Mouse (Mus musculus): Measurements from ENCODE around the gene Sccpdh. TPM values are rescaled to one million over a fixed set of nuclear protein-coding genes. Genes with fewer than 3 reads are reported as not detected.
A peak's percentile ranks its signal among the peaks of the same experiment; 100 is the strongest.

The Sccpdh gene
- polyA plus RNA-seq, 1 experiment, result 43.0 TPM

DNA sequence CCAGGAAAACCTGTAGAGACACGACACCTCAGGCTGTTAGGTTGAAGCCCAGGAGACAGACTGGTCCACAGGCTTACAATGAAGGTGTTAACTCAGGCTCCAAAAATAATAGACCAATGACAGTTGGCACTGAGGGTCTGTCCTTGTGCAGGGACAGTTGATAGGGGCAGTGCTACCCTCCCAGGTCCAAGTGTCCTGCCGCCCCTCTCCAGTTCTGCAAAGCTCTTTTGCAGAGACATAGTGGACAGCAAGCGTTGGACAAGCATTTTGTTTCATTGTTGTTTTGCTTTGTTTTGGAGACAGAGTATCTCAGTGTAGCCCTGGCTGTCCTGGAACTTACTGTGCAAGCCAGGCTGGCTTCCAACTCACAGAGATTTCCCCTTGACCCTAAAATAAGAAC, 63.4 kb downstream of the Sccpdh start:
- Histone ChIP-seq H3K27me3 (ENCODE audit: control insufficient read depth, insufficient read depth, insufficient read length) (peaks cover 20% of the 10 kb centered on the region), H3K79me2 (ENCODE audit: control insufficient read depth, insufficient read depth) (no peaks in the 10 kb centered on the region), H3ac (ENCODE audit: control insufficient read depth, insufficient read length) (no peak overlapping the region), H3K36me3 (ENCODE audit: control insufficient read depth, insufficient read depth) (no peaks in the 10 kb centered on the region), H3K4me2 (ENCODE audit: low read depth) (no peak overlapping the region), H3K4me3 (no peak overlapping the region)
- no peak for TF ChIP-seq MYOD1 (IDR thresholded peaks at IDR 0.05; ENCODE audit: control insufficient read depth in 1 of 3, insufficient read length in 2 of 3, low read depth in 2 of 3)
- TF ChIP-seq MYOG (IDR thresholded peaks at IDR 0.05; ENCODE audit: control insufficient read depth in 1 of 3, insufficient read depth in 1 of 3, insufficient read length in 2 of 3, low read depth in 2 of 3), result no peak
- no peak for TF ChIP-seq POLR2A (IDR thresholded peaks at IDR 0.05; ENCODE audit: insufficient read length, low read depth)
- no peak for TF ChIP-seq E2F4 (IDR thresholded peaks at IDR 0.05; ENCODE audit: insufficient read depth)
- TF ChIP-seq CEBPB (IDR thresholded peaks at IDR 0.05; ENCODE audit: insufficient read depth, poor library complexity, severe bottlenecking), result no peak
- TF ChIP-seq USF1 (IDR thresholded peaks at IDR 0.05; ENCODE audit: low read depth), result no peak
- TF ChIP-seq REST (IDR thresholded peaks at IDR 0.05; ENCODE audit: insufficient read depth, insufficient read length), result no peak
- no peak for TF ChIP-seq SRF (IDR thresholded peaks at IDR 0.05; ENCODE audit: control insufficient read depth, insufficient read length, low read depth)
- TF ChIP-seq POLR2AphosphoS2 (IDR thresholded peaks at IDR 0.05; ENCODE audit: insufficient read length, low read depth), result no peak
- TF ChIP-seq TCF3 (IDR thresholded peaks at IDR 0.05; ENCODE audit: insufficient read length, low read depth), result no peak
- TF ChIP-seq TCF12 (IDR thresholded peaks at IDR 0.05; ENCODE audit: insufficient read depth, poor library complexity, severe bottlenecking), result no peak
- no peak for TF ChIP-seq MAX (IDR thresholded peaks at IDR 0.05; ENCODE audit: low read depth)

GRCm38 (mm10) chr1:179734500-179735474, 66.8 kb downstream of the Sccpdh start:
- H3K4me2 ChIP-seq (ENCODE audit: low read depth), result peak overlapping the region; percentile 21
- no peak overlapping the region for H3K4me3 ChIP-seq
- TF ChIP-seq MYOD1 (IDR thresholded peaks at IDR 0.05; ENCODE audit: control insufficient read depth in 1 of 3, insufficient read length in 2 of 3, low read depth in 2 of 3) (no peak), POLR2A (IDR thresholded peaks at IDR 0.05; ENCODE audit: insufficient read length, low read depth) (no peak), USF1 (IDR thresholded peaks at IDR 0.05; ENCODE audit: low read depth) (no peak), REST (IDR thresholded peaks at IDR 0.05; ENCODE audit: insufficient read depth, insufficient read length) (no peak), TCF3 (IDR thresholded peaks at IDR 0.05; ENCODE audit: insufficient read length, low read depth) (no peak), TCF12 (IDR thresholded peaks at IDR 0.05; ENCODE audit: insufficient read depth, poor library complexity, severe bottlenecking) (no peak), MAX (IDR thresholded peaks at IDR 0.05; ENCODE audit: low read depth) (no peak)
- peaks cover 20% of the 10 kb centered on the region for H3K27me3 ChIP-seq (ENCODE audit: control insufficient read depth, insufficient read depth, insufficient read length)
- no peaks in the 10 kb centered on the region for H3K36me3 ChIP-seq (ENCODE audit: control insufficient read depth, insufficient read depth)
- no peaks in the 10 kb centered on the region for H3K79me2 ChIP-seq (ENCODE audit: control insufficient read depth, insufficient read depth)
- no peak overlapping the region for H3ac ChIP-seq (ENCODE audit: control insufficient read depth, insufficient read length)

DNA sequence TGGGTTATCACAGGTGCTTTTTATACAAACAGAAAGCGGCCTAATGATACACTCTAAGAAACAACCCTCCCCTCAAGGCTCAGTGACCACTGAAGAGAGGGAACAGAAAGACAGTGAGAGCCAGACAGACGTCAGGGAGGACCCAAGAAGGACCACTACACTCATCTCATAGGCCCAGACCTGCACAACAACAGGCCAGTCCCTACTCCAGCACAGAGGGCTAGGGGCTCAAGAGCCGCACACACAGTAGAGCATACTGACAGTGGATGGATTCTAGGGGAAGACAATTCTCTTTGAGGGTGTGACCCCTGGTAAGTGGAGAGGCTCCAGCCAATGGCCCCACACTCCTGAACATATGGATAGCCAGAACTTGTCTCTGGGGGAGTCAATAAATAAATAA, 68.5 kb downstream of the Sccpdh start:
- TF ChIP-seq POLR2A (IDR thresholded peaks at IDR 0.05; ENCODE audit: insufficient read length, low read depth) (no peak), TCF12 (IDR thresholded peaks at IDR 0.05; ENCODE audit: insufficient read depth, poor library complexity, severe bottlenecking) (no peak), REST (IDR thresholded peaks at IDR 0.05; ENCODE audit: insufficient read depth, insufficient read length) (no peak), POLR2AphosphoS2 (IDR thresholded peaks at IDR 0.05; ENCODE audit: insufficient read length, low read depth) (no peak), MYOG (IDR thresholded peaks at IDR 0.05; ENCODE audit: control insufficient read depth in 1 of 3, insufficient read depth in 1 of 3, insufficient read length in 2 of 3, low read depth in 2 of 3) (no peak), MAX (IDR thresholded peaks at IDR 0.05; ENCODE audit: low read depth) (no peak), USF1 (IDR thresholded peaks at IDR 0.05; ENCODE audit: low read depth) (no peak), MYOD1 (IDR thresholded peaks at IDR 0.05; ENCODE audit: control insufficient read depth in 1 of 3, insufficient read length in 2 of 3, low read depth in 2 of 3) (no peak), SRF (IDR thresholded peaks at IDR 0.05; ENCODE audit: control insufficient read depth, insufficient read length, low read depth) (no peak), TCF3 (IDR thresholded peaks at IDR 0.05; ENCODE audit: insufficient read length, low read depth) (no peak), E2F4 (IDR thresholded peaks at IDR 0.05; ENCODE audit: insufficient read depth) (no peak), CEBPB (IDR thresholded peaks at IDR 0.05; ENCODE audit: insufficient read depth, poor library complexity, severe bottlenecking) (no peak)
- H3K79me2 ChIP-seq (ENCODE audit: control insufficient read depth, insufficient read depth), result no peaks in the 10 kb centered on the region
- H3K4me3 ChIP-seq, result no peak overlapping the region
- H3K4me2 ChIP-seq (ENCODE audit: low read depth), result no peak overlapping the region
- H3K36me3 ChIP-seq (ENCODE audit: control insufficient read depth, insufficient read depth), result no peaks in the 10 kb centered on the region
- no peak overlapping the region for H3ac ChIP-seq (ENCODE audit: control insufficient read depth, insufficient read length)
- peaks cover 12% of the 10 kb centered on the region for H3K27me3 ChIP-seq (ENCODE audit: control insufficient read depth, insufficient read depth, insufficient read length)

Other genes starting within 250 kb of the Sccpdh start
- 22.7 TPM for gene Smyd3, start 150.2 kb upstream of the Sccpdh start, polyA plus RNA-seq (2012; fragmentation: generic; extraction: Trizol)
- gene Tfb2m, start 121.9 kb upstream of the Sccpdh start, polyA plus RNA-seq (2012; fragmentation: generic; extraction: Trizol), result 14.2 TPM
- gene Cnst, start 121.8 kb upstream of the Sccpdh start, polyA plus RNA-seq (2012; fragmentation: generic; extraction: Trizol), result 14.0 TPM
- gene Kif28, start 77.1 kb downstream of the Sccpdh start, polyA plus RNA-seq (2012; fragmentation: generic; extraction: Trizol), result 0.06 TPM
- gene Gm10518, start 135.2 kb downstream of the Sccpdh start, polyA plus RNA-seq (2012; fragmentation: generic; extraction: Trizol), result 0.04 TPM
- 6.6 TPM for gene Ahctf1, start 135.5 kb downstream of the Sccpdh start, polyA plus RNA-seq (2012; fragmentation: generic; extraction: Trizol)

Measured in myocyte (in vitro differentiated cells).